Mouse (Mus musculus): ENCODE results near the gene Zbtb9.

GRCm38 (mm10) chr17:26994410-26994809, 21.4 kb downstream of the Zbtb9 start:
- TF ChIP-seq CTCF (IDR thresholded peaks at IDR 0.05; ENCODE audit: borderline replicate concordance, insufficient read depth, low read length) (no peak), POLR2A (IDR thresholded peaks at IDR 0.05; ENCODE audit: low read depth, low read length) (no peak)

All from embryonic fibroblast, embryonic 13.5 days (primary cell).